Mouse (Mus musculus) midbrain, embryonic 10.5 days (tissue): Measurements from ENCODE around the gene Diras2. TPM values are rescaled to one million over a fixed set of nuclear protein-coding genes. Genes with fewer than 3 reads are reported as not detected.

Source experiments
- DNase-seq: peaks from one replicate; pipeline ENCODE4 v3.0.0-alpha.2; 2017; ENCODE audit warnings: low spot score
- H3K27ac ChIP-seq: fragments of 300-500 bp; sonication (generic); replicated peaks from 2 replicates; pipeline ENCODE4 v1.5.1; 2016; ENCODE audit warnings: mild to moderate bottlenecking
- H3K27me3 ChIP-seq: fragments of 300-500 bp; sonication (generic); 2 replicates; pipeline ENCODE4 v1.6.1; 2016; ENCODE audit warnings: low read depth, mild to moderate bottlenecking; ENCODE audit not compliant: poor library complexity, severe bottlenecking
- H3K36me3 ChIP-seq: fragments of 300-500 bp; sonication (generic); 2 replicates; pipeline ENCODE4 v1.6.1; 2016; ENCODE audit warnings: mild to moderate bottlenecking, moderate library complexity
- H3K4me1 ChIP-seq: fragments of 300-500 bp; sonication (generic); 2 replicates; pipeline ENCODE4 v1.6.1; 2016
- H3K4me3 ChIP-seq: fragments of 300-500 bp; sonication (generic); 2 replicates; pipeline ENCODE4 v1.5.1; 2016; ENCODE audit warnings: mild to moderate bottlenecking, moderate library complexity
- H3K9me3 ChIP-seq: fragments of 300-500 bp; sonication (generic); replicated peaks from 2 replicates; pipeline ENCODE4 v1.6.1; 2016; ENCODE audit warnings: mild to moderate bottlenecking
- WGBS: fragments of 180-500 bp; shearing (Covaris S2); methylation state at CpG from one replicate; pipeline ENCODE4 v1.1.7; 2016; 5-methylcytosine and 5-hydroxymethylcytosine counted together
- polyA plus RNA-seq: library from polyadenylated mRNA; unstranded; fragments of >200 nt; fragmentation: Nextera tagmentation; extraction: Ambion mirVana; gene quantifications from 2 replicates; pipeline ENCODE4 v1.2.1, GENCODE M21; 2016

The Diras2 gene
- polyA plus RNA-seq, 1 experiment from 2014 or later: 0.04 TPM

- H3K4me1 ChIP-seq: no peaks in the 10 kb centered on the region
- 63% methylated on average over 4 of the region's 4 CpGs for WGBS
- no peaks in the 10 kb centered on the region for H3K36me3 ChIP-seq
- H3K9me3 ChIP-seq: no peaks in the 10 kb centered on the region
- H3K4me3 ChIP-seq: no peak overlapping the region
- no peak for DNase-seq
- H3K27me3 ChIP-seq: no peaks in the 10 kb centered on the region
- H3K27ac ChIP-seq: no peak overlapping the region
Measured at GRCm38 (mm10) chr13:52542636-52543035, 11.6 kb upstream of the Diras2 start.

GRCm38 (mm10) chr13:52542036-52542526, 11.0 kb upstream of the Diras2 start:
- Histone ChIP-seq H3K36me3 (no peaks in the 10 kb centered on the region), H3K4me1 (no peaks in the 10 kb centered on the region), H3K9me3 (no peaks in the 10 kb centered on the region), H3K27me3 (no peaks in the 10 kb centered on the region), H3K4me3 (no peak overlapping the region), H3K27ac (no peak overlapping the region)
- WGBS: 80% methylated on average over 8 of the region's 8 CpGs
- no peak for DNase-seq

DNA sequence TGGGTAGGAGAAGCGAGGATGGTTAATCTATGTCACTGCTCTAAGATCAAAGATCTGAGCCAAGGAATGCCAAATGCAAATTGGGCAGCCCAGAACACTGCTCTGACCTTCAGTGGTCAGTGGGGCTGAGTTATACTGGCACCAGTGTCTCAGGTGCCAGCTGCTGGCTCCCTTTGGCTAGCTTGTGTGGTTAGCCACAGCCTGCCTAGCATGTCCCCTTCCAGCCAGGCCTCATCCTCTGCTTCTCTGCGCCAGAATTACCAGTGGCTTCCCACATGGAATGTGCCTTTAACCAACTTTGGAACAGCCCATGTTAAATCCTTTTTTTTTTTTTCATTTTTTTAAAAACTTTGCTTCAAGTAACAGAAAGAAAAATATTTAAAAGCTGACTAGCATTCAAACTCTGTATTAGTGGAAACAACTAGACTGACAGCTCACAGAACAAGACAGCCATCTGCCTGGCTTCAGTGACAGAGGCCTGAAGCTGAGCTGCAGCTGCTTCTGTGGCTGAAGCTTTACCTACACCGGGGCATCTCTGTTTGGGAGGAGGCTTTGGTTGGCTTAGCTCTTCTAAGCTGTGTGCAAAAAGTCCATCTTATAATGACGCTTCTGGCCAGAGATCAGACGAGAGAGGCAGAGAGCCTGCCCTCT, 10.4 kb upstream of the Diras2 start:
- H3K27me3 ChIP-seq: no peaks in the 10 kb centered on the region
- H3K36me3 ChIP-seq: no peaks in the 10 kb centered on the region
- H3K27ac ChIP-seq: no peak overlapping the region
- H3K9me3 ChIP-seq: no peaks in the 10 kb centered on the region
- DNase-seq: no peak
- WGBS: 72% methylated on average over 5 of the region's 5 CpGs
- no peaks in the 10 kb centered on the region for H3K4me1 ChIP-seq
- H3K4me3 ChIP-seq: no peak overlapping the region

GRCm38 (mm10) chr13:52539461-52539860, 8.4 kb upstream of the Diras2 start:
- Histone ChIP-seq H3K36me3 (no peaks in the 10 kb centered on the region), H3K9me3 (no peaks in the 10 kb centered on the region), H3K27ac (no peak overlapping the region), H3K27me3 (0 out of 2 replicates have a peak, but pooled peaks cover 2% of the 10 kb centered on the region), H3K4me3 (no peak overlapping the region), H3K4me1 (no peaks in the 10 kb centered on the region)
- WGBS: 85% methylated on average over 6 of the region's 6 CpGs
- no peak for DNase-seq

- no peaks in the 10 kb centered on the region for H3K9me3 ChIP-seq
- H3K27ac ChIP-seq: no peak overlapping the region
- H3K36me3 ChIP-seq: no peaks in the 10 kb centered on the region
- no peaks in the 10 kb centered on the region for H3K4me1 ChIP-seq
- WGBS: 91% methylated on average over 9 of the region's 9 CpGs
- DNase-seq: no peak
- H3K4me3 ChIP-seq: no peak overlapping the region
- 0 out of 2 replicates have a peak, but pooled peaks cover 7% of the 10 kb centered on the region for H3K27me3 ChIP-seq
Measured at GRCm38 (mm10) chr13:52538588-52539116, 7.6 kb upstream of the Diras2 start.

GRCm38 (mm10) chr13:52537754-52538587, 6.9 kb upstream of the Diras2 start:
- no peaks in the 10 kb centered on the region for H3K4me1 ChIP-seq
- no peak overlapping the region for H3K27ac ChIP-seq
- 94% methylated on average over 26 of the region's 26 CpGs for WGBS
- no peaks in the 10 kb centered on the region for H3K9me3 ChIP-seq
- 0 out of 2 replicates have a peak, but pooled peaks cover 7% of the 10 kb centered on the region for H3K27me3 ChIP-seq
- H3K36me3 ChIP-seq: no peaks in the 10 kb centered on the region
- H3K4me3 ChIP-seq: no peak overlapping the region
- DNase-seq: no peak

DNA sequence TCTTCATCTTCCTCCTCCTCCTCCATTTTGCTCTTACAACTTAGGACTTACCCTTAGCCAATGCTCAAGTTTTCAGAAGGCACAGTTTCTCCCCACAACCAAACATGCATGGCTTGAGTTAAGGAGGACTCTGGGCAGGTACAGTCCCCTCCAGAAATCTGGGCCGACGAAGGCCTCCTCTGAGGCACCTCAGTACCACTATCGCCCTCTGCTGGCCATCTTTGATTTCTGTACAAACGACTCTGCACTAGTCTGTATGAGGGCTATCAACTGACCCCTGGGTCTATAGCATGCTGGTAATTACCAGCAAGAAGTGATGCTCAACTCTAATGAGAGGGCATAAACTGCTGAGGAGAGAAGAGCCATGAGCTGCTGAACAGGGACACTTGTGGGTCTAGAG, 4.5 kb upstream of the Diras2 start:
- Histone ChIP-seq H3K36me3 (no peaks in the 10 kb centered on the region), H3K9me3 (no peaks in the 10 kb centered on the region), H3K4me1 (peaks cover 1% of the 10 kb centered on the region), H3K27ac (no peak overlapping the region), H3K27me3 (peaks cover 13% of the 10 kb centered on the region), H3K4me3 (no peak overlapping the region)
- peak; percentile 65 for DNase-seq
- 6% methylated on average over 4 of the region's 4 CpGs for WGBS

DNA sequence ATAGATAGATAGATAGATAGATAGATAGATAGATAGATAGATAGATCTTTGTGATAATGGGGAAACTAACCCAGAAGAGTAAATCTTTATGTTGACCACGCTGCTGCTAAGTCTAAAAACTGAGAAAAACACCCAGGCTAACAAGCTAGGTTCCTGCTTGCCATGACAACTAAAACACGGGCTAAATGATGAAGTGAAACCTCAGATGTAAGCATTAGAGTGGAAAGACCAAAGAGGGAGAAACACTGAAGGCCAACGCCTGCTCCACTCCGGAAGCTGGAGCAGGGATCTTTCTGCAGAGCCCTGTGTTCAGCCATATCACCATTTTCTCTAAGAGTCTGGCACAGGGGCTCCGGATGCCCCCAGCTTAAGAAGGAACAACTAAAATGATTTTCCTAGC, 2.6 kb upstream of the Diras2 start:
- no peak overlapping the region for H3K4me3 ChIP-seq
- 84% methylated on average over 5 of the region's 5 CpGs for WGBS
- peaks cover 11% of the 10 kb centered on the region for H3K4me1 ChIP-seq
- no peaks in the 10 kb centered on the region for H3K36me3 ChIP-seq
- no peak overlapping the region for H3K27ac ChIP-seq
- DNase-seq: no peak
- peaks cover 32% of the 10 kb centered on the region for H3K27me3 ChIP-seq
- no peaks in the 10 kb centered on the region for H3K9me3 ChIP-seq

DNA sequence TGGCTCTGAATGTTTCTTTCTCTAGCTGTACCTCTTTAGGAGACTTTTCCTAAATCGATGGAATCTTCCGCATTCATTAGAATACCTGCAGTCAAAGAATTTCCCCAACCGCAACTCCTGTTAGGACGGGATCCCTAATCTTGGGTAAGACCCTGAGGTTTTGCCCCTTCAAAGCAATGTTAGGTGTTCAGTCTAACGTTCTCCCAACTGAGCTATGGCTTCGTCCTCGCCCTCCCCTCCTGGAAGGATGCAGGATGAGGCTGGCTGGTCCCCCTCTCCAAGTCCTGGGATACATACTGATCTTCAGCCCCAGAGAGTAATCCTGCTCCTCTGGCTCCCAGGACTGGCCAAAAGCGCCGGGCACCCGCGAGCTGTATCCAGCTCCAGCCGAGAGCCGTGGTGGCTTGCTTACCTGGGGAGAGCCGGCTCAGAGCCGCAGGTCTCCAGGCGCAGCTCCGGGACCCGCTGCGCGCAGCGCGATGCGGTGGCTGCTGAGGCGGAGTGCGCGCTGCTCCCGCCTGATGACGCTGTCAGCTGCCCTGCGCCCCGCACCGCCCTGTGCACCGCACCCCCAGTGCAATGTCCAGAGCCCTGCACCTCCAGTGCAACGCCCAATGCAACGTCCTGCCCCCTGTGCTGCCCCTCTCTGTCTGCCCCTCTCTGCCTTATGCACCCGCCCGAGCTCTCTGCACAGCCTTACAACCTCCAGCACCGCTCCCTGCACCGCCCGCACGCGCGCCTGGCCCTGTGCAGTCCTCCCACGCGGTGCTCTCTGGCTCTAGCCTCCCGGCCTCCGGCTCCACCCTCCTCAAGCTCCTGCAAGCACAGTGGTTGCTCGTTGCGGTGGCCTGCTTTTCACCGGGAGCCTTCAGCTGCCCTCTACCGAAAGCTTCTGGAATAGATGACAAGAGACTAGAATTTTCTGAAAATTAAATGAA, 802 bp downstream of the Diras2 start:
- Histone ChIP-seq H3K27ac (peak overlapping the region; percentile 71; the same call in 1 of the 2 replicates), H3K4me3 (peak overlapping the region; percentile 66), H3K4me1 (peaks cover 11% of the 10 kb centered on the region), H3K27me3 (peaks cover 42% of the 10 kb centered on the region), H3K9me3 (no peaks in the 10 kb centered on the region), H3K36me3 (no peaks in the 10 kb centered on the region)
- DNase-seq: peak; percentile 80
- WGBS: 2% methylated on average over 50 of the region's 50 CpGs

DNA sequence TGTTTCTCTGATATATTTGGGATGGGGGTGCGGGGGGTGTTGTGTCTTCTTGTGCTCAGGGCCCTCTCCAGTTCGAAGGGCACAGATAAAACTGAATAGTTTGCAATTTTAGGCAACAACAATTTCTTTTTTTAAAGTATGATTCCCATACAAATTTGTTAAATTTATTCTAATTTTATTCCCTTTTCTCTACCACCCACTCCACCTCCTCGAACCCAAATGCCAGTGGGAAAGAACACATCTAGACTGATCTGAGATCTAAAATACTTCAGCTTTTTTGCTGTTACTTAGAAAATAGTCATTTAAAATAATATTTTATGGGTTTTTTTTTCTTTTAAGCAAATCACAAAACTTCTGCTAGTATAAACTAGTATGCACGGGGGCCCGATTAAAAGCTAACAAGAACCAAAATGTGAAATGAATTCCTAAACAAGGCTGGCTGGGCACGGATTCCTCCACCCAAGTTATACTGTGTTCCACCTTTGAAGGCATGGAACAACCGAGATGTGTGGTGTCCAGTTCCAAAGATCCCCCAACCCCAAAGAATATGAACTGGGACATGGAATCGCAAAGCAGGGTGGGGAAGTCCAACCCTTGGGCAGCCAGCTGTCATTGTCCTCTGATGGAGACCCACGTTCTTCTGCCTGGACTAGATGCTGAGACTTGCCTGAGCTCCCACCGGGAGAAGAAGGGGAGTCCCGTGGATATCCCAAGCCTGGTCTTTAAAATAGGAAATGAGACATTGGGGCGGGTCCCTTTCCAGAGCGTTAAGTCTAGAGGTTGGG, 1.7 kb downstream of the Diras2 start:
- Histone ChIP-seq H3K27me3 (peaks cover 40% of the 10 kb centered on the region), H3K27ac (no peak overlapping the region), H3K4me3 (no peak overlapping the region), H3K9me3 (no peaks in the 10 kb centered on the region), H3K36me3 (no peaks in the 10 kb centered on the region), H3K4me1 (peaks cover 11% of the 10 kb centered on the region)
- 61% methylated on average over 13 of the region's 13 CpGs for WGBS
- no peak for DNase-seq

GRCm38 (mm10) chr13:52528786-52529185, 2.3 kb downstream of the Diras2 start:
- no peak overlapping the region for H3K27ac ChIP-seq
- no peak for DNase-seq
- peaks cover 36% of the 10 kb centered on the region for H3K27me3 ChIP-seq
- no peaks in the 10 kb centered on the region for H3K36me3 ChIP-seq
- WGBS: 73% methylated on average over 9 of the region's 9 CpGs
- H3K9me3 ChIP-seq: no peaks in the 10 kb centered on the region
- no peak overlapping the region for H3K4me3 ChIP-seq
- peaks cover 11% of the 10 kb centered on the region for H3K4me1 ChIP-seq
